Mouse (Mus musculus) liver, embryonic 11.5 days (tissue): ENCODE measurements around the gene Trrap. TPM values are rescaled to one million over a fixed set of nuclear protein-coding genes. Genes with fewer than 3 reads are reported as not detected.

Experiments
- ATAC-seq: fragments of 200-750 bp; cut with Nextera tagmentation; replicated peaks from 2 replicates; pipeline ENCODE4 v1.8.0; 2017; ENCODE audit warnings: moderate number of reproducible peaks, mild to moderate bottlenecking, moderate TSS enrichment, moderate library complexity; ENCODE audit not compliant: low FRiP score
- DNase-seq: peaks from one replicate; pipeline ENCODE4 v3.0.0-alpha.2; 2017; ENCODE audit warnings: low spot score
- H3K27ac ChIP-seq: fragments of 300-500 bp; sonication (generic); 2 replicates; pipeline ENCODE4 v1.5.1; 2014; ENCODE audit warnings: mild to moderate bottlenecking, low read depth, low read length, control low read depth
- H3K27me3 ChIP-seq: fragments of 300-500 bp; sonication (generic); replicated peaks from 2 replicates; pipeline ENCODE4 v1.6.1; 2014; ENCODE audit warnings: low read length, mixed read lengths; ENCODE audit not compliant: control insufficient read depth, insufficient read depth
- H3K36me3 ChIP-seq: fragments of 300-500 bp; sonication (generic); 2 replicates; pipeline ENCODE4 v1.6.1; 2014; ENCODE audit warnings: mild to moderate bottlenecking, low read length, moderate library complexity, mixed read lengths; ENCODE audit not compliant: control insufficient read depth, insufficient read depth
- H3K4me1 ChIP-seq: fragments of 300-500 bp; sonication (generic); replicated peaks from 2 replicates; pipeline ENCODE4 v1.6.1; 2014; ENCODE audit warnings: low read length, mixed read lengths; ENCODE audit not compliant: control insufficient read depth, insufficient read depth
- H3K4me2 ChIP-seq: fragments of 300-500 bp; sonication (generic); 2 replicates; pipeline ENCODE4 v1.6.1; 2014; ENCODE audit warnings: mild to moderate bottlenecking, control low read depth, moderate library complexity
- H3K4me3 ChIP-seq: fragments of 300-500 bp; sonication (generic); 2 replicates; pipeline ENCODE4 v1.5.1; 2014; ENCODE audit warnings: low read depth, low read length, control low read depth
- H3K9ac ChIP-seq: fragments of 300-500 bp; sonication (generic); 2 replicates; pipeline ENCODE4 v1.6.1; 2014; ENCODE audit warnings: low read depth, low read length, control low read depth
- H3K9me3 ChIP-seq: fragments of 300-500 bp; sonication (generic); 2 replicates; pipeline ENCODE4 v1.6.1; 2016; ENCODE audit warnings: low read length, inconsistent platforms, mixed read lengths; ENCODE audit not compliant: control insufficient read depth
- WGBS: fragments of 180-500 bp; shearing (Covaris S2); extraction: QIAGEN DNeasy Blood & Tissue Kit; methylation state at CpG from one replicate; pipeline ENCODE4 v1.1.7; 2014; 5-methylcytosine and 5-hydroxymethylcytosine counted together
- microRNA-seq: library from miRNA; unstranded; fragments of <30 nt; microRNA quantifications from one replicate; pipeline ENCODE4, GENCODE M21; 2017; ENCODE audit warnings: borderline number of aligned reads
- polyA plus RNA-seq: library from polyadenylated mRNA; unstranded; fragments of >200 nt; fragmentation: Nextera tagmentation; extraction: Ambion mirVana; gene quantifications from 2 replicates; pipeline ENCODE4 v1.2.1, GENCODE M21; 2014

Gene Trrap
- polyA plus RNA-seq, 1 experiment from 2014 or later: 64.2 TPM

DNA sequence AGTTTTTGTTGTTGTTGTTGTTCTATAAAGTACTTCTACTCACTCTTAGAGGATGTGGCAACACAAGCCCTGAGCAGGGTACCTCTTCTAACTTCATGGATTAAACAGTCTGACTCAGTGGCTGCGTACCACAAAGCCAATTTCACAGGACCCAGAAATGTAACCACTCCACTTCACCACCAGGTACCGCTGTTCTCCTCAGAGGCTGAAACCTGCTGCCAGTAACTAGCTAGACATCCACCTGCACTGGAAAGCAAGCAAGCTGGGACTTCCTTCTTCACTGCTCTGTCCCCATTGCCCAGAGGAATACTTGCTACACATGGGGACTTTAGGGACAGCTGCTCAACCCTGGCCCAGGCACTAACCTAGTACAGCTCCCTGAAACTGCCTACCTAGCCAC is 140.1 kb downstream of the Trrap start:
- no peaks in the 10 kb centered on the region for H3K9me3 ChIP-seq
- H3K4me3 ChIP-seq: no peak overlapping the region
- no peak for DNase-seq
- ATAC-seq: no peak
- no peaks in the 10 kb centered on the region for H3K36me3 ChIP-seq
- H3K9ac ChIP-seq: no peak overlapping the region
- H3K4me1 ChIP-seq: peaks cover 5% of the 10 kb centered on the region; the same call in 1 of the 2 replicates
- WGBS: 73% methylated on average over 2 of the region's 2 CpGs
- no peak overlapping the region for H3K4me2 ChIP-seq
- H3K27ac ChIP-seq: no peak overlapping the region
- H3K27me3 ChIP-seq: no peaks in the 10 kb centered on the region

Small RNA genes lying within 50 kb of the gene (microRNA-seq; reads per million reads assigned to microRNA genes)
- not detected for gene Mir7039

Other genes with a start within 250 kb of the Trrap start
- gene Nptx2, start 221.8 kb upstream of the Trrap start, polyA plus RNA-seq: 0.07 TPM in 1 of 2 replicates, not detected in the other
- 0.65 and 0.86 TPM in 2 replicates for gene Tmem130, start 5.9 kb upstream of the Trrap start, polyA plus RNA-seq
- 8.6 and 9.2 TPM in 2 replicates for gene Smurf1, start 198.1 kb downstream of the Trrap start, polyA plus RNA-seq